Mouse (Mus musculus): ENCODE measurements around the gene Nrap.
"Not testable (repeated sequence)": the region's sequence is repeated elsewhere in the genome, so short reads cannot be mapped to it uniquely, and the experiment has no call there.

Gene Nrap

GRCm38 (mm10) chr19:56358890-56359289 is 30.9 kb downstream of the Nrap start:
- DNase-seq: no peak

GRCm38 (mm10) chr19:56357374-56357708 is 32.5 kb downstream of the Nrap start:
- not testable (repeated sequence) for DNase-seq

- peak; percentile 75 for DNase-seq
Measured at GRCm38 (mm10) chr19:56356480-56357373, 33.1 kb downstream of the Nrap start.

GRCm38 (mm10) chr19:56355201-56355600 is 34.6 kb downstream of the Nrap start:
- DNase-seq: no peak

GRCm38 (mm10) chr19:56353689-56354088 is 36.1 kb downstream of the Nrap start:
- no peak for DNase-seq

GRCm38 (mm10) chr19:56349295-56349694 is 40.5 kb downstream of the Nrap start:
- DNase-seq: no peak

- DNase-seq: no peak
Measured at GRCm38 (mm10) chr19:56346750-56347149, 43.1 kb downstream of the Nrap start.

GRCm38 (mm10) chr19:56346016-56346415 is 43.8 kb downstream of the Nrap start:
- no peak for DNase-seq

- no peak for DNase-seq
Measured at GRCm38 (mm10) chr19:56343869-56344563, 45.8 kb downstream of the Nrap start.

GRCm38 (mm10) chr19:56342006-56342405 is 47.8 kb downstream of the Nrap start:
- DNase-seq: peak; percentile 42

- no peak for DNase-seq
Measured at GRCm38 (mm10) chr19:56336826-56337225, 53.0 kb downstream of the Nrap start.

- DNase-seq: no peak
Measured at GRCm38 (mm10) chr19:56336321-56336720, 53.5 kb downstream of the Nrap start.

- DNase-seq: no peak
Measured at GRCm38 (mm10) chr19:56326243-56326855, 63.5 kb downstream of the Nrap start.

GRCm38 (mm10) chr19:56325676-56326075 is 64.2 kb downstream of the Nrap start:
- DNase-seq: no peak

GRCm38 (mm10) chr19:56321303-56321920 is 68.4 kb downstream of the Nrap start:
- DNase-seq: no peak

- DNase-seq: no peak
Measured at GRCm38 (mm10) chr19:56320186-56320860, 69.5 kb downstream of the Nrap start.

GRCm38 (mm10) chr19:56319629-56320028 is 70.2 kb downstream of the Nrap start:
- DNase-seq: no peak

GRCm38 (mm10) chr19:56319219-56319618 is 70.6 kb downstream of the Nrap start:
- no peak for DNase-seq

GRCm38 (mm10) chr19:56316531-56316930 is 73.3 kb downstream of the Nrap start:
- DNase-seq: no peak

- no peak for DNase-seq
Measured at GRCm38 (mm10) chr19:56300835-56301234, 89.0 kb downstream of the Nrap start.

GRCm38 (mm10) chr19:56297264-56297663 is 92.6 kb downstream of the Nrap start:
- no peak for DNase-seq

- no peak for DNase-seq
Measured at GRCm38 (mm10) chr19:56296668-56297067, 93.2 kb downstream of the Nrap start.

Data from right cerebral cortex, postnatal 4 days (tissue).